Mouse (Mus musculus) hindbrain, embryonic 16.5 days (tissue): ENCODE results near the gene Gng4. TPM values are rescaled to one million over a fixed set of nuclear protein-coding genes. Genes with fewer than 3 reads are reported as not detected.
"Not testable (repeated sequence)": the region's sequence is repeated elsewhere in the genome, so short reads cannot be mapped to it uniquely, and the experiment has no call there.

Experiments
- ATAC-seq: fragments of 200-750 bp; cut with Nextera tagmentation; 2 replicates; pipeline ENCODE4 v1.8.0; 2017; ENCODE audit warnings: moderate TSS enrichment, moderate library complexity
- H3K27ac ChIP-seq: fragments of 300-500 bp; sonication (generic); 2 replicates; pipeline ENCODE4 v1.5.1; 2014; ENCODE audit warnings: low read depth, mild to moderate bottlenecking, control low read depth, low read length, moderate library complexity
- H3K27me3 ChIP-seq: fragments of 300-500 bp; sonication (generic); replicated peaks from 2 replicates; pipeline ENCODE4 v1.6.1; 2014; ENCODE audit warnings: low read length; ENCODE audit not compliant: control insufficient read depth, insufficient read depth
- H3K36me3 ChIP-seq: fragments of 300-500 bp; sonication (generic); 2 replicates; pipeline ENCODE4 v1.6.1; 2014; ENCODE audit warnings: mild to moderate bottlenecking, low read length, moderate library complexity, mixed read lengths; ENCODE audit not compliant: control insufficient read depth, insufficient read depth
- H3K4me1 ChIP-seq: fragments of 300-500 bp; sonication (generic); 2 replicates; pipeline ENCODE4 v1.6.1; 2014; ENCODE audit warnings: low read depth, low read length; ENCODE audit not compliant: control insufficient read depth, insufficient read depth
- H3K4me2 ChIP-seq: fragments of 300-500 bp; sonication (generic); 2 replicates; pipeline ENCODE4 v1.6.1; 2014; ENCODE audit warnings: mild to moderate bottlenecking, low read length, control low read depth, moderate library complexity
- H3K4me3 ChIP-seq: fragments of 300-500 bp; sonication (generic); 2 replicates; pipeline ENCODE4 v1.5.1; 2014; ENCODE audit warnings: mild to moderate bottlenecking, low read length, control low read depth, moderate library complexity
- H3K9ac ChIP-seq: fragments of 300-500 bp; sonication (generic); 2 replicates; pipeline ENCODE4 v1.6.1; 2014; ENCODE audit warnings: low read depth, mild to moderate bottlenecking, control low read depth, low read length, moderate library complexity
- H3K9me3 ChIP-seq: fragments of 300-500 bp; sonication (generic); 2 replicates; pipeline ENCODE4 v1.6.1; 2014; ENCODE audit warnings: mild to moderate bottlenecking, low read length, moderate library complexity; ENCODE audit not compliant: control insufficient read depth
- WGBS: fragments of 180-500 bp; shearing (Covaris S2); extraction: QIAGEN DNeasy Blood & Tissue Kit; methylation state at CpG from one replicate; pipeline ENCODE4 v1.1.7; 2014; 5-methylcytosine and 5-hydroxymethylcytosine counted together
- polyA plus RNA-seq: library from polyadenylated mRNA; unstranded; fragments of >200 nt; fragmentation: Nextera tagmentation; extraction: Ambion mirVana; gene quantifications from 2 replicates; pipeline ENCODE4 v1.2.1, GENCODE M21; 2015

The Gng4 gene
- polyA plus RNA-seq, 1 experiment from 2014 or later = 105 TPM

- no peak overlapping the region; the same call in 1 of the 2 replicates for H3K27ac ChIP-seq
- whole genome bisulfite sequencing = 35% methylated on average over 7 of the region's 7 CpGs
- H3K9me3 ChIP-seq = no peaks in the 10 kb centered on the region
- peak overlapping the region; percentile 85 for H3K4me2 ChIP-seq
- no peak overlapping the region; the same call in 1 of the 2 replicates for H3K9ac ChIP-seq
- no peak for ATAC-seq
- no peaks in the 10 kb centered on the region for H3K36me3 ChIP-seq
- peaks cover 14% of the 10 kb centered on the region for H3K4me1 ChIP-seq
- H3K4me3 ChIP-seq = peak overlapping the region; percentile 66
- H3K27me3 ChIP-seq = 0 out of 2 replicates have a peak, but pooled peaks cover 4% of the 10 kb centered on the region
Measured at GRCm38 (mm10) chr13:13783296-13783695, 563 bp upstream of the Gng4 start.

- under 1% methylated on average over 48 of the region's 59 CpGs for WGBS
- peak overlapping the region; percentile 77 for H3K9ac ChIP-seq
- H3K27ac ChIP-seq = peak overlapping the region; percentile 78
- peak overlapping the region; percentile 85 for H3K4me2 ChIP-seq
- no peaks in the 10 kb centered on the region for H3K9me3 ChIP-seq
- ATAC-seq = peak; percentile 74
- no peaks in the 10 kb centered on the region for H3K36me3 ChIP-seq
- peak overlapping the region; percentile 66 for H3K4me3 ChIP-seq
- H3K4me1 ChIP-seq = peaks cover 14% of the 10 kb centered on the region
- 0 out of 2 replicates have a peak, but pooled peaks cover 4% of the 10 kb centered on the region for H3K27me3 ChIP-seq
Measured at GRCm38 (mm10) chr13:13784420-13784936, 619 bp downstream of the Gng4 start.

- 1% methylated on average over 30 of the region's 30 CpGs for WGBS
- Histone ChIP-seq H3K4me3 (peak overlapping the region; percentile 66), H3K27me3 (0 out of 2 replicates have a peak, but pooled peaks cover 4% of the 10 kb centered on the region), H3K9me3 (no peaks in the 10 kb centered on the region), H3K27ac (peak overlapping the region; percentile 78), H3K4me1 (peaks cover 14% of the 10 kb centered on the region), H3K36me3 (no peaks in the 10 kb centered on the region), H3K4me2 (peak overlapping the region; percentile 85), H3K9ac (peak overlapping the region; percentile 77)
- peak; percentile 28 for ATAC-seq
Measured at GRCm38 (mm10) chr13:13784981-13785783, 1.3 kb downstream of the Gng4 start.

GRCm38 (mm10) chr13:13786971-13787370 lies 3.1 kb downstream of the Gng4 start:
- no peaks in the 10 kb centered on the region for H3K36me3 ChIP-seq
- H3K4me1 ChIP-seq = peaks cover 14% of the 10 kb centered on the region
- 0 out of 2 replicates have a peak, but pooled peaks cover 4% of the 10 kb centered on the region for H3K27me3 ChIP-seq
- WGBS = 83% methylated on average over 6 of the region's 6 CpGs
- no peaks in the 10 kb centered on the region for H3K9me3 ChIP-seq
- H3K4me3 ChIP-seq = no peak overlapping the region
- no peak overlapping the region for H3K27ac ChIP-seq
- H3K4me2 ChIP-seq = no peak overlapping the region
- H3K9ac ChIP-seq = no peak overlapping the region
- no peak for ATAC-seq

- Histone ChIP-seq H3K27ac (no peak overlapping the region), H3K4me3 (no peak overlapping the region), H3K9ac (no peak overlapping the region), H3K36me3 (no peaks in the 10 kb centered on the region), H3K4me2 (no peak overlapping the region), H3K9me3 (no peaks in the 10 kb centered on the region), H3K27me3 (0 out of 2 replicates have a peak, but pooled peaks cover under 1% of the 10 kb centered on the region), H3K4me1 (peaks cover 13% of the 10 kb centered on the region)
- 88% methylated on average over 4 of the region's 4 CpGs for WGBS
- ATAC-seq = no peak
Measured at GRCm38 (mm10) chr13:13788070-13788469, 4.2 kb downstream of the Gng4 start.

GRCm38 (mm10) chr13:13791981-13792380 lies 8.1 kb downstream of the Gng4 start:
- H3K4me2 ChIP-seq = no peak overlapping the region
- H3K4me1 ChIP-seq = no peaks in the 10 kb centered on the region
- WGBS = 93% methylated on average over 3 of the region's 3 CpGs
- H3K4me3 ChIP-seq = no peak overlapping the region
- no peak for ATAC-seq
- no peak overlapping the region for H3K27ac ChIP-seq
- no peak overlapping the region for H3K9ac ChIP-seq
- H3K36me3 ChIP-seq = no peaks in the 10 kb centered on the region
- no peaks in the 10 kb centered on the region for H3K27me3 ChIP-seq
- H3K9me3 ChIP-seq = no peaks in the 10 kb centered on the region

- H3K4me1 ChIP-seq = no peaks in the 10 kb centered on the region
- ATAC-seq = no peak
- no peak overlapping the region for H3K9ac ChIP-seq
- H3K4me3 ChIP-seq = no peak overlapping the region
- H3K27me3 ChIP-seq = no peaks in the 10 kb centered on the region
- H3K4me2 ChIP-seq = no peak overlapping the region
- 24% methylated on average over 5 of the region's 5 CpGs for WGBS
- H3K36me3 ChIP-seq = no peaks in the 10 kb centered on the region
- no peaks in the 10 kb centered on the region for H3K9me3 ChIP-seq
- no peak overlapping the region for H3K27ac ChIP-seq
Measured at GRCm38 (mm10) chr13:13795166-13795832, 11.4 kb downstream of the Gng4 start.

GRCm38 (mm10) chr13:13796082-13796481 lies 12.2 kb downstream of the Gng4 start:
- Histone ChIP-seq H3K27me3 (no peaks in the 10 kb centered on the region), H3K27ac (no peak overlapping the region), H3K4me3 (no peak overlapping the region), H3K9me3 (no peaks in the 10 kb centered on the region), H3K9ac (no peak overlapping the region), H3K4me1 (no peaks in the 10 kb centered on the region), H3K4me2 (no peak overlapping the region), H3K36me3 (no peaks in the 10 kb centered on the region)
- no peak for ATAC-seq
- WGBS = 90% methylated on average over 1 of the region's 1 CpGs

GRCm38 (mm10) chr13:13797816-13798215 lies 14.0 kb downstream of the Gng4 start:
- H3K4me1 ChIP-seq, H3K4me3 ChIP-seq, H3K9me3 ChIP-seq, H3K27me3 ChIP-seq, H3K27ac ChIP-seq, H3K36me3 ChIP-seq, H3K4me2 ChIP-seq, ATAC-seq, H3K9ac ChIP-seq: not testable (repeated sequence)
- WGBS = 86% methylated on average over 12 of the region's 12 CpGs
